13 mouse cellular contexts compared by ENCODE assay signal in the genomic region with DNA sequence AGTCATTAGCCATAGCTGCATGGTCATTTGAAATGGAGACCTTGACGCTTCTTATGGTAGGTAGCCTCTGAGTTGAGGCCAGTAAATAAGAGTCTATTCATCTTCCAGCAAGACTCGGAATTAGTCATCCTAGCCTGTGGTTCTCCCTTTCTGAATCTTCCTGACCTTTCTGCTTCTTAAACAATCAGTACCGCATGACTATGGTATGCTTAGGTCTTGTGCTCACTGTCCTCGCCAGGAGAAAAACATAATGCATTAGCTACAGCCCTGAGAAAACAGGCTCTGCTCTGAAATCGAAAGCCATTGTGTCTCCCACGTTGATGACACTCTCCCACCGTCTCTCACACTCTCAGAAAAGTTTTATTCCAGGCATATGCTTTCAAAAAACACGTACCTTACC.
"Had no signal": no experiment of that assay in that cellular context is flagged by ENCODE, and none has a peak within 500 bp of the region (broad histone marks: within the 10 kb centered on the region; RNA-seq: fewer than 3 reads in every experiment).

No protein-coding gene starts in this region.

- H3K4me2 ChIP-seq: kidney, embryonic 15.5 days; neural tube, embryonic 12.5 days had no signal

- H3K27ac ChIP-seq: kidney, embryonic 15.5 days; left cerebral cortex, adult 2 months; liver, embryonic 14.5 days; midbrain, embryonic 10.5 days; neural tube, embryonic 12.5 days had no signal

- H3K9ac ChIP-seq: kidney, embryonic 15.5 days; liver, embryonic 14.5 days; neural tube, embryonic 12.5 days had no signal

- H3K9me3 ChIP-seq: kidney, embryonic 15.5 days; midbrain, embryonic 10.5 days; neural tube, embryonic 12.5 days had no signal

- H3K27me3 ChIP-seq: kidney, embryonic 15.5 days; neural tube, embryonic 12.5 days had no signal

- H3K36me3 ChIP-seq: kidney, embryonic 15.5 days; midbrain, embryonic 10.5 days; neural tube, embryonic 12.5 days had no signal

- H3K4me1 ChIP-seq: kidney, embryonic 15.5 days; midbrain, embryonic 10.5 days; neural tube, embryonic 12.5 days had no signal

- ATAC-seq: lung, postnatal 0 days had no signal

- DNase-seq: kidney, postnatal 14 days; liver; lung, adult 18-20 months; lung, postnatal 4 days; midbrain, embryonic 14.5 days; right cerebral cortex, postnatal 14 days; thymus, postnatal 36 days had no signal

- H3K4me3 ChIP-seq: kidney, embryonic 15.5 days; left cerebral cortex, adult 2 months; midbrain, embryonic 10.5 days; neural tube, embryonic 12.5 days had no signal
